Mouse (Mus musculus): ENCODE measurements around the gene Spock1. TPM values are rescaled to one million over a fixed set of nuclear protein-coding genes. Genes with fewer than 3 reads are reported as not detected.

The Spock1 gene
- total RNA-seq (2021): under 1 TPM; 0.48 to 0.72 TPM
- long read RNA-seq, experiment 1, partial matches to known transcripts: 0 of 1 reads
- long read RNA-seq, experiment 1, other reads (novel, unspliced or antisense): 1 of 1 reads
- long read RNA-seq, experiment 2, partial matches to known transcripts: 0 of 2 reads
- long read RNA-seq, experiment 2, other reads (novel, unspliced or antisense): 2 of 2 reads

GRCm38 (mm10) chr13:57908266-57908582 is at the start of gene Spock1:
Spock1 (minus strand) TSS chr13:57908332.
- DNase-seq: peak; percentile 46

GRCm38 (mm10) chr13:57950091-57950490 is 42.0 kb upstream of the Spock1 start:
- DNase-seq: peak; percentile 6

GRCm38 (mm10) chr13:57949513-57949912 is 41.4 kb upstream of the Spock1 start:
- no peak for DNase-seq

DNA sequence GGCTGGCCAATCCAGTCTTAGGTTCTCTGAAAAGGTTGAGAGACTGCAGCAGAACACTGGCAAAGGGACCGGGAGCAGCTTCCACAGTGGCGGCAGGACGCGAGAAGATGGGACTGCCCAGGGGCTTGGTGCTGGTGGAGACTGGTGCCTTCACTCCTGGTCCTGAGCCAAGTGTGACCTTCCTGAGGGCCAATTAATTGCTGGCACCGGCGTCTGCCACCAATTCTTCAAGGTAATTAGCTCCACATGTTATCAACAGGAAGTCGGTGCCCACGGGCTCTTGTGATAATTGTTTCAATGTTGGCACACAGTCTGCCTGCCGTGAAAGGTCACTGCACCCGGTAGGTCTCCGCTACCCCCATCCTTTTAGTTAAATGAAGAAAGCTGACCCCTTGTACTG is 37.1 kb upstream of the Spock1 start:
- no peak for DNase-seq

DNA sequence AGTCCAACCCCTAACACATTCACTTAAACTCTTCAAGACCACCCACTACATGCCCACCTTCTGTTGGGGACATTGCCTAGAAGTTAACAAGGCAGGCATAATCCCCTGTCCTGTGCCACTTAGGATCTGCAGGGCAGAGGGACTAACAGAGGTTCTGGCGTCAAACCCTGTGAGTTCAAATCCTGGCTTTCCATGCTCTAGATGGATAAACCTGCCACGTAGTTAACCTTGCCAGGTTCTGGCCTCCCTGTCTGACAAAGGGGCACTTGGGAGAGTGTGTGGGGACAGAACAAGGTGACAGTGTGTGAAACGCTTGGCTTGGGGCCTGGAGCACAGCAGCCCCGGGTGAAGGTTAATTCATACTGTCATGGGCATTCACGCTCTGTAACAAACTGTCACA is 36.3 kb upstream of the Spock1 start:
- DNase-seq: no peak

- DNase-seq: no peak
These were observed 35.8 kb upstream of the Spock1 start for GRCm38 (mm10) chr13:57943900-57944299.

DNA sequence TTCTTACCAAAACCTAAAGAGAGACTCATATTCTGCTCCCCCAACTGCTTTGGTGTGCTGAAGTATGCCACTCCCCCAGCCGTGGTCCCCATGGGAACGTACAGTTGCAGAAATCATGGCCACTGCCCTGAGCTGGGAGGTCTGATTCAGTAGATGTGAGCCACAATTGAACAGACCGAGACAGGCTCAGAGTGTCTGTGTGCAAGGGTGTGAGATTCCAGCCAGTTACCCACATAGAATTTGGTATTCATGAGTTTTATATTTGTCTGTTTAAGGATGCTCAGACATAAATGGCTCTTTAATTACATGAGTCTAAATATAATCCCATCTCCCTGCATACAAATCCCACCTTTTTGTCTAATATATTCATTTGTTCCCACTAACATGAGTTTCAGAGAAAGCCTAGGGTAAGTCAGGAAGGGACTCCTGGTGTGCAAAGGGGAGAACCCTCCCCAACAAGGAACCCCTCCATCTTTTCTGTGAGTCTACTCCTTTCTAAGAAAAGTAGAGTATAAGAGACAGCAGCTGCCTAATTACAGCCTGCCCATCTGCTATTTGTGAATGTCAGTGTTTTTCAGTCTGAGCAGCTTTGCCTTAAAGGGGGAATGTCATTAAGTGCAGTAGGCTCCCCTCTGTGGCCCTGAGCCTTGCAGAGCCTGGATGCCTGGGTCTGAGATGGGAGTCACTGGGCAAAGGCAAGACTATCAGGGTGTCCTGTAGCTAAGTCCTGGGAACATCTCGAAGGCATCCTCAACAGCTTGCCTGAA is 29.5 kb upstream of the Spock1 start:
- DNase-seq: no peak

- no peak for DNase-seq
These were observed 23.9 kb upstream of the Spock1 start for GRCm38 (mm10) chr13:57931998-57932397.

- no peak for DNase-seq
These were observed 23.2 kb upstream of the Spock1 start for GRCm38 (mm10) chr13:57931376-57931775.

GRCm38 (mm10) chr13:57930720-57931119 is 22.6 kb upstream of the Spock1 start:
- DNase-seq: no peak

DNA sequence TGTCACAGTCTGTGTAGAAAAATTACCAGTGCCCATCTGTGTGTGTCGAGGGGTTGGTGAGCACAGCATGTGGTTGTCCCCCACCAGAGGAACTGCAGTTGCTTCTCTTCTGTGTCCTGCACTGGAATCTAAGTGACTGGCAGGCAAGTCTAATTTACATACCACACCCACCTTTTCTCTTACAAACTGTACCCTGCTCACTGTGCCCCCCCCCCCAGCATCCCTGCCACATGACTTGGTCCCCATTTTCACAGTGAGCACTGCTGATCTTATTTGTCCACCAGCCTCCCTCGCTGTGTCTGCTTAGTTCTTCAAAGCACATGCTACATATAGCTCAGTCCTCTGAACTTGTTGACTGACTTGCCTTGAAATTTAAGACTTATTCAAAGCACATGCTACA is 22.2 kb upstream of the Spock1 start:
- DNase-seq: no peak

DNA sequence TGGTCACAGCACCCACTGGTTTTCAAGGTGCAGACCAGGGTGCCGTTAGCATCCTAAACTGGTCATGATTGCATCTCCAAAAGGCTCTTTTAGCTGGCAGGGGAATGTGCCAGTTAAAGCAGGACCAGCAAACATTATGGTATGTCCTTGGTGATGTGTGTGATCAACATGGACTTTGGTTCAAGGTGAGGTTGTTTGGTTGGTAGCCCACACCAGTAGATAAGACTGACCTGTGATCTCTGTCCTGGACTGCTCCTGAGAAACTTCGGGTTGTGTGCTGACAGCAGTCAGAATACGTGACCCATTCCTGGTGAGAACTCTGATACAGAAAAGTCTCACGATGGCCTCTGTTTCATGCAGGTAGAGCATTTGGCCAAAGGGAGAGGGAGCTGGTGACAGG is 11.8 kb upstream of the Spock1 start:
- DNase-seq: no peak

GRCm38 (mm10) chr13:57911171-57911570 is 3.0 kb upstream of the Spock1 start:
- no peak for DNase-seq

DNA sequence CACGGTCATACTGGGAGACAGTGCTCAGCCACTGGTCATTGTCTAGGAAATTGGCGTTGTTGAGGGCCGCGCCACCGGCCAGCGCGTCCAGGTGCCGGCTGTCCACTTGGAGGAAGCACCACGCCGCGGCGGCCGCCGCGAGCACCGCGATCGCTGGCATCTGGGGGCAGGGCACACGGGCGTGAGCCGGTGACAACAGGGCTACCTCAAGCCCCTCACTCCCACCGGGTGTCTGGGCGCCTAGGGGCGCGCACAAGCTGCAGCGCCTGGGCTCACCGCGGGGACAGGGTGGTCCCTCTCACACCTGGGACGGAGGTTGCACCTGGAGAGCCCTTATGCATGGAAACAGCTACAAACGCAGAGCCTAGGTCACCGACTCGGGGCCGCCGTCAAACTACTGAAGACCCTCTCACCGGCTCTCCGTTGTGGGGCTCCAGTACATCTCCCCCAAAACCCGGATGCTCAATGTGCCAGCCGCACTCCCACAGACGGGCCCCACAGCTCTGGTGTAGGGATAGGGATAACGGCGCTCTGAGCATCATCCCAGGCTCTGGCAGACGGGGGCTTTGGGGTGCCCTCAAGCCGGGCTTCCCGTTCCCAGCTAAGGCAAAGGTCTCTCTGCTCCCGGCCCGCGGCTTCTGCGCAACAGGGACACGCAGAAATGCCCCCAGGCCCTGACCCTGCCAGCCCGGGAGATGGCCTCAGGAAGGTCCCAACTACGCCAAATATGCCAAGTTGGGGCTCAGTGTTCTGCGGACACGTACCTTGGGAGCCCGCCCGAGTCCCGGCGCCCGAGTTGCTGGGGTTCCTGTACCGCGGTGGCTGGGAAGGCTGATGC is 485 bp downstream of the Spock1 start:
- no peak for DNase-seq

- DNase-seq: no peak
These were observed 13.5 kb downstream of the Spock1 start for GRCm38 (mm10) chr13:57894597-57894996.

DNA sequence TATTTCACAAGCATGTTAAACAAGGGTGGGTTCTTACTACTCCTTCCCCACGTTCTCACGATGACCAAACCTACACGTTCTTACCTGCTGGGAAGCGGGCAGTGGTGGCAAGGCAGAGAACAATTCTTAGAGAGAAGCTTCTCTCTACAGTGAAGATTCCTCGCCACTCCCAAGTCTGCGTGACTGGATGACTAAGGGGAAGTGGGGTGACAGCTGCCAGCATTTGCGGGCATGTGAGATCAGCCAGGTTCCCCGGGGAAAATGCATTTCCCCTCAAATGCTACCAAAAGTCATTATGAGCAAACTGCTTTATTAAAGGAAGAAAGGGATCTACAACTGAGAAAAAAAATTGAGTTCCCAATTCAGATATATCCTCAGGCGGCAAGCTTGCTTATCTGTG is 18.4 kb downstream of the Spock1 start:
- no peak for DNase-seq

DNA sequence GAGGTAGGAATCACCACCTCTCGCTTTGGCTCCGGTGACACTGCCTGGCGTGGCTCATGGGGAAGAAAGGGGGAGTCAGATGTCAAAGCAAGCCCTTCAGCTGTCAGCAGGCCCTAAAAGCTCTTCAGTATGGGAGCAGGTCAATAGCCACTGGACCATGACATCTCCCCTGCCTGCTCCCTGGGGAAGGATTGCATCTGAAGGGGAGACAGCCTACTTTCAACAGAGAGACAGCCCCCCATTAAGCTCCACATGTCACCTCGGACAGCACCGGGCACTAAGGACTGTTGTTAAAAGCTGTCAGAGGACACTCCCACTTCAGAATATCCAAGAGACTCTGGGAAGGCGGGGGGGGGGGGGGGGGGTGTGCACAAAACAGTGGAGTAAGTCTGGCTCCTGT is 19.1 kb downstream of the Spock1 start:
- no peak for DNase-seq

DNA sequence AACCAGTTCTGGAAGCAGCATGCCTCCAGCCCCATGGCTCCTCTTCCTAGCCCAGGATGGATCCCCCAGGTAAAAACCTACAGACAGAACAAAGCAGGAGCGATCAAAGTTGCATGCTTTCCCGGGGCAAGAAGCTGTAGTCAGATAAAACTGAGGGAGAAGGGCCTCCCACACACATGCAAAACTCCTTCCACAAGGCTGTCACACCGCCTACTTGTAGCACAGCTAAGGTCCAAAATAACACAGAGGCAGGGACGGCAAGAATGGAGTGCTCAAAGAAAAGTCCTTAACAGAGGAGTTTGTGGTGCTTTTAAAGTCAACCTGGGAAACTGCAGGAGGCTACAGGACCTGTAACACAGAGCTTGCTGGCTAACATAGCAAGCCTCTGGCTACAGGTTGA is 28.3 kb downstream of the Spock1 start:
- DNase-seq: no peak

- no peak for DNase-seq
These were observed 29.3 kb downstream of the Spock1 start for GRCm38 (mm10) chr13:57878797-57879196.

DNA sequence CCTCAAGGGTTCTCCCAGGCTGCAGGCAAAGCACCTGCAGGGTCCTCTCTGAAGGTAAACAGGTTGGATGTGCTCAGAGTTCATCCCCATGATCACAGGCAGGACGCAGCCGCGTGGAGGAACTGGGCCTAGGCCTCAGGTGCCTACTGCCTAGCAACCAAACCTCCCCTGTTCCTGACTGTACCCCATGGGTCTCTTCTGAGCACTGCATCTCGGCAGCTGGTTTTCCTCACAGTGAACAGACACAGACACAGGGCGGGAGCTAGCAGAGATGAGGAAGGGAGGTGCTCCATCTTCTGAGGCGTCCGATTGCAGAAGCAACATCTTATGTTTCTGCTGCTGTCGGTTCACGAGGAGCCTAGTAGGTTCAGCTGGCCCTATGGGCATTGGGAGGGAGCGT is 30.4 kb downstream of the Spock1 start:
- no peak for DNase-seq

- no peak for DNase-seq
These were observed 31.2 kb downstream of the Spock1 start for GRCm38 (mm10) chr13:57876966-57877365.

- no peak for DNase-seq
These were observed 38.1 kb downstream of the Spock1 start for GRCm38 (mm10) chr13:57870058-57870457.

- no peak for DNase-seq
These were observed 40.5 kb downstream of the Spock1 start for GRCm38 (mm10) chr13:57867586-57867985.

Data from gastrocnemius, postnatal 25 days (tissue).